Mouse (Mus musculus) CH12F3 (cell line): Measurements from ENCODE around the gene Mrgprd.

Experiments
- in situ Hi-C: fragments of 300-500 bp; cut with MboI; formaldehyde crosslinking; loops from 2 replicates; pipeline ENCODE4 v1.14.3; 2020; ENCODE audit warnings: low sequenced_read_pairs

The Mrgprd gene

GRCm38 (mm10) chr7:145302488-145303285 lies 11.9 kb upstream of the Mrgprd start:
- in situ Hi-C loops, result no loop called here

- in situ Hi-C loops, result no loop called here
These were observed 10.5 kb upstream of the Mrgprd start for GRCm38 (mm10) chr7:145304153-145304552.

GRCm38 (mm10) chr7:145307636-145308035 lies 7.0 kb upstream of the Mrgprd start:
- in situ Hi-C loops, result no loop called here

- in situ Hi-C loops, result no loop called here
These were observed 6.5 kb upstream of the Mrgprd start for GRCm38 (mm10) chr7:145308061-145308675.

GRCm38 (mm10) chr7:145308866-145309265 lies 5.8 kb upstream of the Mrgprd start:
- in situ Hi-C loops, result no loop called here

- in situ Hi-C loops, result no loop called here
These were observed 4.8 kb upstream of the Mrgprd start for GRCm38 (mm10) chr7:145309877-145310276.

- in situ Hi-C loops, result no loop called here
These were observed 4.1 kb upstream of the Mrgprd start for GRCm38 (mm10) chr7:145310526-145310925.

GRCm38 (mm10) chr7:145312137-145312536 lies 2.5 kb upstream of the Mrgprd start:
- in situ Hi-C loops, result no loop called here

- in situ Hi-C loops, result no loop called here
These were observed 2.9 kb downstream of the Mrgprd start for GRCm38 (mm10) chr7:145317522-145317921.

GRCm38 (mm10) chr7:145319481-145319880 lies 4.8 kb downstream of the Mrgprd start:
- in situ Hi-C loops, result no loop called here

- in situ Hi-C loops, result no loop called here
These were observed 9.0 kb downstream of the Mrgprd start for GRCm38 (mm10) chr7:145323607-145324006.

GRCm38 (mm10) chr7:145325697-145326096 lies 11.1 kb downstream of the Mrgprd start:
- in situ Hi-C loops, result no loop called here

- in situ Hi-C loops, result no loop called here
These were observed 15.3 kb downstream of the Mrgprd start for GRCm38 (mm10) chr7:145329982-145330381.

- in situ Hi-C loops, result no loop called here
These were observed 16.0 kb downstream of the Mrgprd start for GRCm38 (mm10) chr7:145330641-145331040.

GRCm38 (mm10) chr7:145332376-145333041 lies 17.9 kb downstream of the Mrgprd start:
- in situ Hi-C loops, result no loop called here

GRCm38 (mm10) chr7:145333936-145334335 lies 19.3 kb downstream of the Mrgprd start:
- in situ Hi-C loops, result no loop called here

- in situ Hi-C loops, result no loop called here
These were observed 19.9 kb downstream of the Mrgprd start for GRCm38 (mm10) chr7:145334428-145335027.

- in situ Hi-C loops, result no loop called here
These were observed 20.6 kb downstream of the Mrgprd start for GRCm38 (mm10) chr7:145335199-145335598.

- in situ Hi-C loops, result no loop called here
These were observed 21.1 kb downstream of the Mrgprd start for GRCm38 (mm10) chr7:145335616-145336332.

- in situ Hi-C loops, result no loop called here
These were observed 23.3 kb downstream of the Mrgprd start for GRCm38 (mm10) chr7:145337889-145338288.
